Mouse (Mus musculus): ENCODE measurements around the gene Ftl1.
"Not testable (repeated sequence)": the region's sequence is repeated elsewhere in the genome, so short reads cannot be mapped to it uniquely, and the experiment has no call there.

DNA sequence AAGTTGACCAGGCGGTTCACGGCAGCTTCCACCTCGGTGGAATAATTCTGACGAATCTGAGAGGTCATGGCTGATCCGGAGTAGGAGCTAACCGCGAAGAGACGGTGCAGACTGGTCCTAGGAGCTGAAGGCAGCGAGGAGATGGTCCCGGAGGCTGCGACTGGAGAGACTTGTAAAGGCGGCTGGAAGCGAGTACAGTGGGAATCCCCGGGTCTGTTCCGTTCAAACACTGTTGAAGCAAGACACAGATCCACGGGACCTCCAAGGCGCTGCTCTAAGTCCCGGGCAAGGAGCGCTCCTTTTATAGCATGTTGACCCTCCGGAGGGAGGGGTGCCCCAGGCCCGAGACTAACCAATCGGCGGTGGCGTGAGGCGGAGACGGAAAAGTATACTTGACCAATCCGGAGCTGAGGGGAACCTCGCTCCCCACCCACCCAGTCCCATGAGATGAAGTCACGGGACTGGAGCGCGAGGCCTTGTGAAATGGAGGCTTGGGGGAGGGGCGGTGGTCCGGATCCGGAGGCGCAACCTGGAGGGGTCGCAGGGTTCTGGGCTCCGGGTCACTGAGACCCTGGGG, at the start of gene Ftl1:
- peak; percentile 86; the same call in 1 of the 2 replicates for TF ChIP-seq POLR2AphosphoS2 (IDR thresholded peaks at IDR 0.05; ENCODE audit: low read depth, low read length)
- not testable (repeated sequence) for TF ChIP-seq CTCF (conservative IDR thresholded peaks at IDR 0.05 in 1 of 2, IDR thresholded peaks at IDR 0.05 in 1 of 2; ENCODE audit: low read depth in 2 of 2, low read length in 2 of 2)

Data from CH12.LX (cell line).